Mouse (Mus musculus): ENCODE measurements around the gene Evi5. TPM values are rescaled to one million over a fixed set of nuclear protein-coding genes. Genes with fewer than 3 reads are reported as not detected.
A peak's percentile ranks its signal among the peaks of the same experiment; 100 is the strongest.

The Evi5 gene
- polyA plus RNA-seq, 1 experiment from 2014 or later, result 15.6 TPM

DNA sequence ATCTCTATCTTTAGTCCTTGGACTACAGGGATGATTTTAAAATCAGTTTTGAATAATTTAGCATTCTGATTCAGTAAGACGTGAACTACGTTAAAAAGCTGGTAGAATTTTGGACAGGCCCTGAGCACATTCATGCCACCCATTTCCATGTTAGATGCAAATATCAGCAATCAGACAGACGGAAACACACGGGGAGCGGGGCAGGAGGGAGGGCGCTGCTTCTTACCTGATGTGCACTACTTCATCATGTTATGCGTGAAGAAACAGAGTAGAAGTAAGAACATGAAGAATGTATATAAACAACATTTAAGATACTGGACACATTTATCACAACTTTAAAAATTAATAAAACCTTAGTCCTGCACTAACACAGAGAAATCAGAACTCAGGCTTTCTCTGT is 121.3 kb downstream of the Evi5 start:
- no peak for DNase-seq (ENCODE audit: low spot score)

DNA sequence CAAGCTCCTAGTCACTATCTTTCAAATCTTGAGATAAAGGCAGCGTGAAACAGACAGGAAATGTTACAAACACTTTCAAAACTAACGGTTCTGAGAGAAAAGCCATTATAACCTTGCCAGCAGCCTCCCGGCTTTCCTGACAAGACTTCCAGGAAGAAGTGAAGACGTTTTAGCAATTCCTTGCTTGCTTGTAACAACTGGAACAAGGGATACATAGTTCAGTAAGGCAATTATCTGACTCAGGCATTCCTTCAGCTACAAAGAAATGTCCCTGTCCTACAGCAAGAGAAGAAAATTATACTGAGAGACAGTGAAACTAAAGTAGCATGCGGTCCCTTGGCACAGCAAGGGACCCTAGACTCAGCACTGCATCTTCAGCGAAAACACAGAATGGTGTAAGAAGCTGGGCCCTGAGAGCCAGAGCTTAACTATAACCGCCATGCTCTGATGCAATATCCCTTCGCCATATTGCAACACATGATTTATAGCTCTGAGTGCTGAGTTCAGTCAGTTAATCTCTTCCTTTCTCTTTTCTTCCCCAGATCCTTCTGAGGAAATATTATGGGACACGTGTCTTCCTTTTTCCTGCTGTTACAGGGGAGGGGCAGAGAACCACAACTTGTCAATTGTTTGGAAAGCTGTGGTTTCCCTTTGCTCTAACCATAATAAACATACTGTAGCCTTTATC is 125.5 kb downstream of the Evi5 start:
- DNase-seq (ENCODE audit: low spot score), result peak; percentile 41

DNA sequence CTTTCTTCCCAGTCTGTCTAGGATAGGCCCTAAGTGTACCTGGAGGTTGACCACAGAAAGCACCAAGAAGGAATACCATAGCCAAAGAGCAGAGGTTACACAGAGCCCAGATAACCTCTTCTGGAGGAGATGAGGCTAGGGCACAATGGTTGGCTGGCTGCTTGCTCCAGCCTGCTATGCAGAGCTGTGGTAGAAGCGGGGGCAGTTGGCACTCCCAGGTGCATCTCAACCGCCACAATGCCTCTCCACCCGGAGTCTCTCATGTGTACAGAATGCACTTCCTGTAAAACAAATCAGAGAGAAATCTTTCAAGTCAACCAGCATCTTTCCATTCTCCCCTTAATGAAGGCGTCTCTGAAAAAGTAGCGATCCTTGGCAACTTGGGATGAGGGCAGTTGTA is 135.9 kb downstream of the Evi5 start:
- DNase-seq (ENCODE audit: low spot score), result peak; percentile 88

DNA sequence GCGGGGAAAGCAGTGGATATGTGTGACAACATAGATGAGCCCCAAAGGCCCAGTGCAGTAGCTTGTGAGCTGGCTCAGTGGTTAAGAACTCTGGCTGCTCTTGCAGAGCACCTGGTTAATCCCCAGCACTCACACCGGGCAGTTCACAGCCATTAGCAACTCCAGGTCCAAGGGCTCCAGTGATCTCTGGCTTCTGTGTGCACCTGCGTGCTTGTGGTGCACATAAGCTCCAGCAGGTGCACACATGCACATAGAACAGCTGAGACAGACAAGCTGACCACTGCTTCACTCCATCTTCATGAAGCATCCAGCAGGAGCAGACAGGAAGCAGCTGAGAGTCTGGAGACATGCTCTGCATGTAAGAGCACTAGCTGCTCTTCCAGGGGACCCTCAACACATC is 136.6 kb downstream of the Evi5 start:
- DNase-seq (ENCODE audit: low spot score), result peak; percentile 58

DNA sequence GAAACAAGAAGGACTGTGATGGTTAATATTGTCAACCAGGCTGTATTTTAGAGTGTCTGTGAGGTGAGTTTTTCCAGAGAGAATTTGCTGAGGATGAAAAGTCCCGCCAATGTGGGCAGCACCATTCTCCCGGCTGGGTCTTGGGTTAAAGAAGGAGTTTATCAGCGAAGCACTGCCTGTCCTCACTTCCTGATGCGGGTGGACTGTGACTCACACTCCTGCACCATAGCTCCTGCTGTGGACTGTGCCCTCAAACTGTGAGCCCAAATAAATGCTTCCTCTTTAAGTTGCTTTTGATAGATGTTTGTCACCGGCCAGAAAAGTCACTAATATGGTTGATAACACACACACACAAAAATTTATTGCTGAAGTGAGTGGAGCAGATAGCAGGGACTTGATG is 138.7 kb downstream of the Evi5 start:
- no peak for DNase-seq (ENCODE audit: low spot score)

DNA sequence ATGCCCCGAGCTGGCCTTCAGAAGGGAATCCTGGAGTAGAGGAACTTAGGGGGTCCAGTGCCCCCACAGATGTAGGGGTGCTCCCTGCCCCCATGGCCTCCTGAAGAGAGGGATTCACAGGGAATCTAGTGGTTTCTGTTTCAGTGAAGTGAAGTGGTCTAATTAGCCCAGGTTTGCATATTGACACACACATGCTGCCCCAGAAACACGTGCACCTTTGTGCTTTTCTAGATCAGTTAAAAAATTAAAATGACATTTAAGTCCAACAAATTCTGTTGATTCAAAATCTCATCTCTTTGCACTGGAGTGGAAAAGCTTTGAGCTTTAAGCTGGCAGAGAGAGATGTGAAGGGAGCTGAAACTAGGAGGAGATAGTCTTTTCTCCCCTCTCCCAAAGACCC is 143.1 kb downstream of the Evi5 start:
- DNase-seq (ENCODE audit: low spot score), result no peak

DNA sequence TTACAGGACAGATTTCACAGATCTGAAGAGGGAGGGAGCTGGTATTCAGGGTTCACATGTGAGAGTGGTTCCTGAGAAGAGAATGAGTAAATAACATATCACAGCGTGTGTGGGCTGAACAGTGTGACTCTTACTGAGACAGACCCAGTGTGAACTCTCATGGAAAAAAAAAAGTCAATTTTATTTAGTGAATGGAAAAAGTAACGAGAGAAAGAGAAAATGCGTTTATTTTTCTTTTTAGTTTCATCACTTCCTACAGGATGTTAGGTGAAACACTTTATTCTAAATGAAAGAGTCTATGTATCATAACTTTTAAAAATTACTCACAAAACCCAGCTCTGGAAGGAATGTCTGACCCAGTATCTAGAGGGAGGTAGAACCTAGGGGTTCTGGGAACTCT is 143.5 kb downstream of the Evi5 start:
- DNase-seq (ENCODE audit: low spot score), result no peak

DNA sequence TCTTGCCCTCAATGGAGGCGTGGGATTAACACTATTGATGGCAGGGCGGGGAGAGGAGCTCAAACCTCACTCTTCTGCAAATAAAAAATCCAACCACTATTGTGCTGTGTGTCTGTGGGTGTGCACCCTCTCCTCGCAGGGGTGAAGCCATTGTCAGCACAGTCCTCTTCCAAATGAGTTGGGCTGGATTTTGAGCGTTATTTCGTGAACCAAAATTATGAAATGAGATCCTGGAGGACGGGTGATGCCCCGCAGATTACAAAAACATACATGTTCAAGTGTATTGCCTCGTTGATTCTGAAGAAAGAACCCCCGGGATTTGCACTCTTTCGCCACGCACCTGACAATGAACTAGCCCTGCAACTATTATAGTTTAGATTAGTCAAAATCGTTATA is 147.9 kb downstream of the Evi5 start:
- DNase-seq (ENCODE audit: low spot score), result no peak

DNA sequence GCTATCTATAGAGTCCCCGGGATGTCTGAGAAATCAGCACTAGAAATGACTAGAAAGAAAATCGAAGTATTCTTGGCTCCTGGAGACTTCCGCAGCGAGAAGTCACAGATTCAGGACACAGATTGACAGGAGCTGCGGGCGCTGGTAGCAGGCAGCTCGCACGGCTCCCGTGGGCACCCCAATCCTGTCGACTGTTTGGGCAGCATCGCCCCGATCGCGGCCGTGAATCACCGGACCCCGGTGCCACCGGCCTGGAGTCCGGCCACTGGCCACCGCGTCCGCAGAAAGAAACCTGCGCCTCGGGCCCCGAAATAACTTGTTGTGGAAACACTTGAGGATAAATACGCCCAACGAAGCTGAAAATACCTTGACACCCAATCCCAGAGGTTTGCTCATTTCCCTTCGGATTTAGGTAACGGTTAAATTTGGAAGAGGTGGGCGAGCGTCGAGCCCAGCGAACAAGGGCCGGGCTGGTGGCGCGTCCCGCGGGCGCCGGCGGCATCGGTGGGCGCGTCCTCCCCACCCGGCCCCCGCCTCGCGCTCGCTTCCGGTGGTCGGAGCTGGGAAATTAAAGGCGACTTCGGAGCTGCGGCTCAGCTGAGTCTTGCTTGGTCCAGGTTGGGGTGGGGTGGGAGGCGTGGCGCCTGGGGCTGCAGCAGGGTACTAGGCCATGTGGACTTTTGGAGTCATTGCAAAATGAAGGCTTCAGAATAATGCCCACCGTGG is 148.5 kb downstream of the Evi5 start:
- peak; percentile 32 for DNase-seq (ENCODE audit: low spot score)

DNA sequence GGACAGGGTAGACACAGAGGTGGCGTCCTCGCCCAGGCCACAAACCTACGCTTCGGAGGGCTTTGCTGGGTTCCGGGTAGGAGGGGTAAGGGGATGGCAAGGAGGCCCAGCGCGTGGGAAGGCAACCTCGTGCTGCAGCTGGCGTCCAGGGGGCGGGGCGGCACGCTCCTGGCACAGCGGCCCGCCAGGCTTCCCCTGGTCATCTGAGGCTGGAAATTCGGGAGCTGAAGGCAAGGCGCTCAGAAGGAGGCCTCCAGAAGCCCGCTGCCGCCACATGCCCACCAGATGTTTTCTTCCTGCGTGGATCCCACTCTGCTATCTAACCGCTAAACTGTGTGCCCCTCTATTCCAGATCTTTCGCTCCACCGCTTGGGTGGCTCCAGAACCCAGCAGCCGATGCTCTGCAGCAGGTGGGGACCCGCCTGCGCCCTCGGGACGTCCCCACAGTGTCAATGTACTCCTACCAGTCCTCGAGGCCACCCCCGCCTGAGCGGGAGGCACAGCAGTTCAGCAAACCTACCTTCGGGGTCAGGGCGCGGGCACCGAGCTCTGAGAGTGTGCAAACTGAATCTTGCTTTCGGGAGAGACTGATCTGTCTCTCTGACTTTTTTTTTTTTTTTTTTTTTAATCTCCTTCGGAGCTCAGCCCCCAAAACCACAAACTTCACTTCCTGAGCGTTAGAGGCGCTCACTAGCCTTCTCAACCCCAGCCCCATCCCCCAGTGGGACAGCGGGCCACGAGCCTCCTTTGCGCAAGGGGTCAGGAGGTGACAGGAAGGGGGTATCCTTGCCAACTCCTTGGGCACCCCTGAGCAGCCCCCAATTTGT is 149.3 kb downstream of the Evi5 start, which contains the start of gene Gfi1:
Gfi1 (minus strand) TSS at position 602 of the 827 bp plus-strand sequence.
- DNase-seq (ENCODE audit: low spot score), result peak; percentile 86

DNA sequence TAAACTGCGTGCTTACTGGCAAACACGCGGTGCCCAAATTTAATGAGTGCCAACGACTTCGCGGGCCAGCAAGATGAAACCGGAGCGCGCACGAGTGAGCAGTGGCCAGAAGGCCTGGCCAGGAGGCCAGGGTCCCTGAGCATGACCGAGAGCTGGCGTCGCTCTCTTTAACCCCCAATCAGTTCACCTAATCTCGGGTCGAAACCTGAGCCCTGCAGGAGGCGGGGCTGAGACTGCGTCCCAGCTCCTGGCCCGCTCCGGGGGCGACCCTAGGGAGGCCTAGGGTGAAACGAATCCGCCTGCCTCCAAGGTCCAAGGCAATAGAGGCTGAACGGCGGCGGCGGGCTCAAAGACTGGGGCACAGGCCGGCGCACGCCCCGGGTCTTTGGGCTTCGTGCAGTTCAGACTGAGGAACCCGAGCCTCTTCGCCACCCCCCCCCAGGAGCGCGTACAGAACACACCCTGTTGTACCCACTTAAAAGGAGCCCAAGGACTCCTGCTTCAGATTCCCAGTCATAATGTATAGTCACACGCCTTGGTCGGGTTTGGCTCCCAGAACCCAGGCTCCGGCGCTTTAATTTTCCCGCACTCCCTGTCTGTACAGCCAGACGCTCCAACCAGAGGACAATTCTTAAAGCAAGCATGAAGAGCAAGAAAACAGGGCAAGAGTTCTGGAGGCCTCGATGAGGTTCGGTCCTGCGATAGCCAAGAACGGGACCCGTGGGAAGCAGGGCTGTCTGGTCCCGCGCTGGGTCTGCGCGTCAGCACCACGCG is 150.1 kb downstream of the Evi5 start:
- peak; percentile 45 for DNase-seq (ENCODE audit: low spot score)

DNA sequence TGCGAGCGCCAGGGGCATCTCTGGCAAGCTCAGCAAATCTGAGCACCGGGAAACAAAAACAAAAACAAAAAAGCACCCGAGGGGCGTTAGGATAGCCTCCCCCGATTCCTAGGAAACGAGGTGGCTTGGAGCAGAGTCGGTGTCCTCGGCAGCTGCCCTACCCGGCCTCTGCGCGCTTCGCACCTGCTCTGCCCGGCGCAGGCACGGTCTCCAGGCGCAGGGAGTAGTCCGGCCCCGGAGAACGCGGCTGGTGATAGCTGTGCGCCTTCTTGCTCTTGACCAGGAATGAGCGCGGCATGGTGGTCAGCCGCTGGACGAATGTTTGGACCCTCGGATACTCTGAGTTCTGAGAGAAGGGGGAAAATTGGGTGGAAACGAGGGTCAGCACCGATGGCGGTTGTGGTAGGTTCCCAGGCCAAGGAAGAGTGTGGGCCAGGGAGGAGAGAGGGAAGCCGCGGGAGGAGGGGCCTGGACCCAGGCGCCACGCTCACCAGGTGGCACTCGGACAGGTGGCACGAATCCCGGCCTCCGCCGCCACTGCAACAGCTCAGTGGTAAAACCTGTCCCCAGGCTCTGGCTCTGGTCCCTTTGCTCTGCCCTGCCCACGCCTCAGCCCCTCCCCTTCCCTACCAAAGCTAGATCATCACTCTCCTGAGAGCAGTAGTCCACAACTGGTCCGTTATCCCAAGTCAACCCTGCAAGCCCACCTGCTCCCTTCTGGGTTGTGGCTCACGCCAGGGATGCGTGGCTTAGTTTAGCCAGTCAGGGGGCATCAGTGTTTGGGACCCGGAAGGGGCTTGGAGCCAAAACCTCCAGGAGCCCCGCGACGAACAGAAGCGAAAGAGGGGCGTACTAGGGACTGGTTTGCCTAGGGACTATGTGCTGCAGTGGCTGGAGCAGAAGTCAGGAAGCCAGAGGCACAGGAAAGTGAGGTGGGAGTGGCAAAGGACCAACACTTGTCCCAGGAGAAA is 151.1 kb downstream of the Evi5 start:
- DNase-seq (ENCODE audit: low spot score), result peak; percentile 46

DNA sequence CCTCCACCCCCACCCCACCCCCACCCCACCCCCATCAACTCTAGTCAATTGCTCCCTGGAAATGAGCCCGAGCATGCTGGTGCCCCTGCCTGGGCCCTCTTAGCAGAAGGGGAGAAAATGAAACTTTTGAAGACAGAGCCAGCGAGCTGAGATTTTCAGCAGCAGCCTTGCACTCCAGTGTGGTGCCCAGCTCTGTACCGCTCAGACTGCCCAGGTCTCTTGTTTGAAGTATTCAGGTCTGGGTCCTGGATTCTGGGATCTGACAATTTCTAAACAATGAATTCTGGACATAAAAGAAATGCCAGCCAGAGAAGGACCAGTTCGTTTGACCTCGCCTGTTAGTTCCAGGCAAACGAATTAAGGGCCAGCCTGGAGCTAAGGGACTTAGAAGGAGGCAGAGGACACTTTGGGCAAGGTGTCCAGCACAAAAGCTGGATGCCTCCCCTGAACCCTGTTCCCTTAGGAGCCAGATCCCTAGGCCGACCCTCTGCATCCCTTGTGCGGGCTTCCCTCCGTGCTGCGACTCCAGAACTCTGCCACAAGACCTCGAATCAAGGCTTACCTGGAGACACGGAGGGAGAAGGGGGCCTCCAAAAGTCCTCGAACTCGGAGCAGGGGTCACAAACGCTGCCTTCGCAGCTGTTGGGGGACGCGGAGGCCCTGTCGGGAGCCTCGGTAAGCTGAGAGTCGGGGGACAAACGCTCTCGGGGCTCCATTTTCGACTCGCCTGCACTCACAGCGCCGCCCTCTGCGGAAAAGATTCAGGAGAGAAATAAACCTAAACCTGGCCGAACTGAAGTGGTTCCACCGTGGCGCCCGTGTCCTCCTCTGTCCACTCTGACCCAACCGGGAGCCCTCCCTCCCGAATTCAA is 152.0 kb downstream of the Evi5 start:
- peak; percentile 48 for DNase-seq (ENCODE audit: low spot score)

DNA sequence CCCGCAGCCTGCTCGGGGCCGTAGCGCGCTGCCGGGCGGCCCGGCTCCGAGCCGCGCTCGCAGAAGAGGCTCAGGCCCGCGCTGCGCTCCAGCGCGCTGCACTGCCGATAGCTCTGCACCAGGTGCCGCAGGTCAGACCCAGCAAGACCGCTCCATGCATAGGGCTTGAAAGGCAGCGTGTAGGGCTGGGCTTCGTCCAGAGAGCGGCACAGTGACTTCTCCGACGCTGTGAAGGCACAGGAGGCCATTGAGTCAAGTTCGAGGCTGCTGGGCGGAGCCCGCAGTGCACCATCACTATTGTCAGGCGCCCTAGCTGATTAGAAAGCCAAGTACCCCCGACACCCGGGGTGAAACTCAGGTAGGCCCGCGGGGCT is 153.3 kb downstream of the Evi5 start:
- peak; percentile 28 for DNase-seq (ENCODE audit: low spot score)

DNA sequence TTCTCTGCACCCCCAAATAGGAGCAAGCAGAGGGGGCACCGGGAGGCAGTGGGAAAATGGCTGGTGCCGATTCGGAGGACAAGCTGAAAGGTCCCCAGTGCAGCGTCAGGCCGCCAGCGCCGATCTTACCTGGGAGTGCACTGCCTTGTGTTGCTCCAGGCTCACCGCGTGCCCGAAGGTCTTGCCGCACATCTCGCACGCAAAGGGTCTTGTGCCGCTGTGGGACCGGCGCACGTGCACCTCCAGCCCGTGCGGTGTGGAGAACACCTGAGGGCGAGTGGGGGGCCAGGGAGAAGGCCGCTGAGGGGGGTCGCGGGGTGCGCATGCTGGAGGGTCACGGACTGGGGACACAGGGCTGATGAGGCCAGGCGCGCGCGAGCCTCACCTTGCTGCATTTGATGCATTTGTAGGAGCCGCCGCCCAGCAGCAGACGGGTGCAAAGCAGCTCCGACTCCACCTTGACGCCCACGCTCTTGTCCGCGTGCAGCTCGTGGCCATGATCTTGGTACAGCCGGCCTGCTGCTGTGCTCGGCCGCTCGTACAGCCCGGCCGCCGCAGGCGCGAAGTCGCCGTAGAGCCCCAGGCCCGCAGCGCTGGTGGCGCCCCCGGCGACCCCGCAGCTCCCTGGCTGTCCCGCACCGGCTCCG is 153.8 kb downstream of the Evi5 start:
- no peak for DNase-seq (ENCODE audit: low spot score)

DNA sequence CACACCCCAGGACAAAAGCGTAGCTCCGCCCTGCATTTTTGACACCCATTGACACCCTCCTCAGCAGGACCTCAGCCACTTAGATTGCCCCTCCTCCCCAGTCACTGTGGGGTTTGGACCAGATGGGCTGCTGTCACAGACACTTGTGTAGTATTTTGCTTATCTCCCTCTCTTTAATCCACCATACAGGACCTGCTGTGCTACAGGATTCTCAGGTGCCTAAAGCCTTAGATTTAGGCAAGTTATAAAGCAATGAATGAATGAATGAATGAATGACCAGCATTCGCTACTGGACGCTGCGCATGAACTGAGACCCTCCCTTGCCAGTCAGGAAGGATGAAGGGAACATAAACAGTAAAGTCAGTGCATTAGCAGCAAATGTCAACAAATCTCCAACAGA is 154.4 kb downstream of the Evi5 start:
- DNase-seq (ENCODE audit: low spot score), result peak; percentile 50

DNA sequence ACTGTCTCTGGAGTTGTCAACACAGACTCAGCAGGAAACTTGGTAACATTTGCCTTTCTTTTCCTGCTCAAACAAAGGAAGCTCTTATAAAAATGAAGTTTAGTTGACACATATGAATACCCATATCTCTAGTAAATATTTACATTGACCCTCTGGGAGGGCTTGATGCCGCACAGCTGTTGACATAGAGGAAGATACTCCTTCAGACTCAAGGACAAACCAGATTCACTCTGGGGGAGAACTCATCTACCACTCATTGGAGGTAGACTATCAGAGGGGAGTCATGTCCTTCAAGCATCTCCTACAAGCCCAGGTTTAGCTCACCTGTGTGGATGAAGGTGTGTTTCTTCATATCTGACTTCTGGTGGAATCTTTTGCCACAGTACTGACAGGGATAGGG is 155.1 kb downstream of the Evi5 start:
- peak; percentile 27 for DNase-seq (ENCODE audit: low spot score)

DNA sequence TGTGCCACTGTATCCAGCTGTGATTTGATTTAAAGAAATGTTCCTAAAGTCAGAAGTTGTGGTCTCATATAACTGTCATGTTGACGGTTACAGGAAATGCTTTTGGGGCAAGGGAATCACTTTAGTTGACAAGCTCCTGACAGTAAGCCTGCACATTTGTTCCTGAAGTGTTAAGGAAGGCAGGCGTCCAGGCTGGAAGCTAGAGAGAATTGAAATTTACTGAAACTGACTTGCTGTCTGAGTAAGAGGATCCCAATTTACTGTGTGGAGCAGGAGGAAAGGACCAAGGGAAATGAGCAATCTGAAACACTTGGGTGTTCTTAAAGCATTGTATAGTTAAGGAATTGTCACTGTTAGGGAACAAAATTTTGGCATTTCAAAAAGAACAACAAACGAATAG is 155.7 kb downstream of the Evi5 start:
- DNase-seq (ENCODE audit: low spot score), result peak; percentile 47

All from thymus, postnatal 0 days (tissue).